Mouse (Mus musculus) myocyte (in vitro differentiated cells): ENCODE measurements around the gene Atp2b2.

Experiments used
- POLR2A ChIP-seq: IDR thresholded peaks from one replicate; pipeline ENCODE4 v1.6.1; 2011; ENCODE audit warnings: low read depth, mild to moderate bottlenecking, control low read depth, moderate library complexity; ENCODE audit not compliant: insufficient read length
- REST ChIP-seq: IDR thresholded peaks from one replicate; pipeline ENCODE4 v1.6.1; 2011; ENCODE audit warnings: mild to moderate bottlenecking, control low read depth, moderate library complexity; ENCODE audit not compliant: insufficient read depth, insufficient read length
- TCF12 ChIP-seq: IDR thresholded peaks from one replicate; pipeline ENCODE4 v1.6.1; 2011; ENCODE audit warnings: mild to moderate bottlenecking, control low read depth; ENCODE audit not compliant: poor library complexity, insufficient read depth, severe bottlenecking

GRCm38 (mm10) chr6:113810667-113811066 lies 231.7 kb downstream of the Atp2b2 start:
- no peak for TF ChIP-seq POLR2A
- TF ChIP-seq REST = no peak
- TF ChIP-seq TCF12 = no peak
